Mouse (Mus musculus) neural tube, embryonic 13.5 days (tissue): ENCODE results near the gene Olfr702. TPM values are rescaled to one million over a fixed set of nuclear protein-coding genes. Genes with fewer than 3 reads are reported as not detected.

Experiments
- ATAC-seq: fragments of 200-750 bp; cut with Nextera tagmentation; 2 replicates; pipeline ENCODE4 v1.8.0; 2017; ENCODE audit warnings: low read depth, mild to moderate bottlenecking, moderate TSS enrichment, moderate library complexity
- H3K27ac ChIP-seq: fragments of 300-500 bp; sonication (generic); replicated peaks from 2 replicates; pipeline ENCODE4 v1.5.1; 2015; ENCODE audit warnings: moderate library complexity, mild to moderate bottlenecking, inconsistent platforms
- H3K27me3 ChIP-seq: fragments of 300-500 bp; sonication (generic); 2 replicates; pipeline ENCODE4 v1.6.1; 2015; ENCODE audit warnings: mild to moderate bottlenecking, inconsistent platforms
- H3K36me3 ChIP-seq: fragments of 300-500 bp; sonication (generic); 2 replicates; pipeline ENCODE4 v1.6.1; 2015; ENCODE audit warnings: mild to moderate bottlenecking, inconsistent platforms
- H3K4me1 ChIP-seq: fragments of 300-500 bp; sonication (generic); replicated peaks from 2 replicates; pipeline ENCODE4 v1.6.1; 2015; ENCODE audit warnings: inconsistent platforms
- H3K4me2 ChIP-seq: fragments of 300-500 bp; sonication (generic); 2 replicates; pipeline ENCODE4 v1.6.1; 2015; ENCODE audit warnings: inconsistent platforms, mild to moderate bottlenecking, moderate library complexity
- H3K4me3 ChIP-seq: fragments of 300-500 bp; sonication (generic); 2 replicates; pipeline ENCODE4 v1.5.1; 2015; ENCODE audit warnings: mild to moderate bottlenecking, inconsistent platforms
- H3K9ac ChIP-seq: fragments of 300-500 bp; sonication (generic); 2 replicates; pipeline ENCODE4 v1.6.1; 2015; ENCODE audit warnings: moderate library complexity, mild to moderate bottlenecking, inconsistent platforms
- H3K9me3 ChIP-seq: fragments of 300-500 bp; sonication (generic); 2 replicates; pipeline ENCODE4 v1.6.1; 2016; ENCODE audit warnings: inconsistent platforms
- WGBS: fragments of 180-500 bp; shearing (Covaris S2); methylation state at CpG from one replicate; pipeline ENCODE4 v1.1.7; 2015; 5-methylcytosine and 5-hydroxymethylcytosine counted together
- polyA plus RNA-seq: library from polyadenylated mRNA; unstranded; fragments of >200 nt; fragmentation: Nextera tagmentation; extraction: Ambion mirVana; gene quantifications from 2 replicates; pipeline ENCODE4 v1.2.1, GENCODE M21; 2015

The Olfr702 gene
- polyA plus RNA-seq = not detected in 2 replicates

DNA sequence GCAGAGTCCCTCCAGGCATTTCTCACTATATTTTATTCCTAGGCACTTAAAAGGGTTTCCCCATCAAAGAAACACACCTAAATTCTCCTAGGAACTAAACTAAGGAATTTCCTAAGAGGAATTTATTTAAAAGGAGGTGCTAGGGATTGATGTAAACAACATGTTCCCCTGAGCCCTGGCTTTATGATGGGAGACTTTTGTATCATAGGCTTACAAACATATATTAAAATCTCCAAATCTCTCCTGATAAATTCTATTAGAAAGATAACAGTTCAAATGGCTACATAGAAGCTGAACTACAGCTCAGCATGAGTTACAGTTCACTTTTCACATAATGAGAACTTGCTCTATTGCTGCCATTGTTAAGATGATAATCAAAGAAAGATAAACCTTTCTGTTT, at the start of gene Olfr702:
TSS of gene Olfr702 (minus strand) at position 101 of the 400 bp plus-strand sequence.
- H3K9me3 ChIP-seq = no peaks in the 10 kb centered on the region
- no peaks in the 10 kb centered on the region for H3K4me1 ChIP-seq
- no peak within 1 kb of the TSS for H3K4me3 ChIP-seq
- H3K27ac ChIP-seq = no peak within 1 kb of the TSS
- H3K9ac ChIP-seq = no peak within 1 kb of the TSS
- H3K36me3 ChIP-seq = no peaks in the 10 kb centered on the region
- H3K27me3 ChIP-seq = no peaks in the 10 kb centered on the region
- ATAC-seq = no peak
- H3K4me2 ChIP-seq = no peak within 1 kb of the TSS

- H3K27ac ChIP-seq = no peak within 1 kb of the TSS
- no peaks in the 10 kb centered on the region for H3K4me1 ChIP-seq
- H3K9ac ChIP-seq = no peak within 1 kb of the TSS
- H3K4me3 ChIP-seq = no peak within 1 kb of the TSS
- no peaks in the 10 kb centered on the region for H3K27me3 ChIP-seq
- no peak within 1 kb of the TSS for H3K4me2 ChIP-seq
- WGBS = 86% methylated on average over 3 of the region's 3 CpGs
- ATAC-seq = no peak
- H3K9me3 ChIP-seq = no peaks in the 10 kb centered on the region
- H3K36me3 ChIP-seq = no peaks in the 10 kb centered on the region
Observed at GRCm38 (mm10) chr7:106876791-106877190, 43.1 kb upstream of the Olfr702 start, which contains the start of gene Olfr705. Gene Olfr705, minus strand, starts transcription at chr7:106876891.

DNA sequence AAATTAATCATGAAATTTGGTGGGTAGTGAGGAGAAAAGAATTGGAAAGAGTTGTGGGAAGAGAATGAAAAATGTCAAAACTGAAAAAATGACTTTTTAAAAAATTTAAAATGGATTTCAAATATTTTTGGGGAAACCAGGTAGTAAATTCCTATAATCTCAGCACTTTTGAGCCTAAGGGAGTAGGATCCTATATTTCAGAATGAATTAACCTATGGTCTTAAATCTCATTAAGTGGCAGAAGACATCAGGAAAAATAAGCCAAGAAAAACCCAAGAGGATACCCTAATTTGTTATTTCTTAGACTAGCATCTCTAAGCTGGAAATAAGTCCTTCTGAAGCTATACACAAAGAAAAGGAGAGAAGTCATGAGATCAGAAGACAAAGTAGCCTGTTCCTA, 29.2 kb upstream of the Olfr702 start, which contains the start of gene Olfr704:
TSS of gene Olfr704 (plus strand) at position 301 of the 400 bp plus-strand sequence.
- Histone ChIP-seq H3K27me3 (no peaks in the 10 kb centered on the region), H3K9ac (no peak within 1 kb of the TSS), H3K4me1 (no peaks in the 10 kb centered on the region), H3K36me3 (no peaks in the 10 kb centered on the region), H3K27ac (no peak within 1 kb of the TSS), H3K9me3 (no peaks in the 10 kb centered on the region), H3K4me2 (no peak within 1 kb of the TSS), H3K4me3 (no peak within 1 kb of the TSS)
- ATAC-seq = no peak

GRCm38 (mm10) chr7:106843060-106843459, 9.4 kb upstream of the Olfr702 start, which contains the start of gene Olfr703:
Gene Olfr703, plus strand, starts transcription at chr7:106843360.
- no peaks in the 10 kb centered on the region for H3K9me3 ChIP-seq
- no peaks in the 10 kb centered on the region for H3K36me3 ChIP-seq
- no peaks in the 10 kb centered on the region for H3K27me3 ChIP-seq
- H3K4me1 ChIP-seq = no peaks in the 10 kb centered on the region
- WGBS = 67% methylated on average over 2 of the region's 2 CpGs
- H3K27ac ChIP-seq = no peak within 1 kb of the TSS
- no peak within 1 kb of the TSS for H3K4me2 ChIP-seq
- H3K4me3 ChIP-seq = no peak within 1 kb of the TSS
- ATAC-seq = no peak
- no peak within 1 kb of the TSS for H3K9ac ChIP-seq

GRCm38 (mm10) chr7:106818414-106818813, 15.3 kb downstream of the Olfr702 start:
- H3K27me3 ChIP-seq = no peaks in the 10 kb centered on the region
- H3K9ac ChIP-seq = no peak overlapping the region
- no peaks in the 10 kb centered on the region for H3K9me3 ChIP-seq
- no peaks in the 10 kb centered on the region for H3K4me1 ChIP-seq
- H3K27ac ChIP-seq = no peak overlapping the region
- no peak overlapping the region for H3K4me3 ChIP-seq
- no peaks in the 10 kb centered on the region for H3K36me3 ChIP-seq
- H3K4me2 ChIP-seq = no peak overlapping the region
- no peak for ATAC-seq

- Histone ChIP-seq H3K9ac (no peak overlapping the region), H3K9me3 (no peaks in the 10 kb centered on the region), H3K27ac (no peak overlapping the region), H3K27me3 (no peaks in the 10 kb centered on the region), H3K4me3 (no peak overlapping the region), H3K36me3 (no peaks in the 10 kb centered on the region), H3K4me2 (no peak overlapping the region), H3K4me1 (no peaks in the 10 kb centered on the region)
- no peak for ATAC-seq
- WGBS = 70% methylated on average over 2 of the region's 2 CpGs
Observed at GRCm38 (mm10) chr7:106815775-106816174, 17.9 kb downstream of the Olfr702 start.

DNA sequence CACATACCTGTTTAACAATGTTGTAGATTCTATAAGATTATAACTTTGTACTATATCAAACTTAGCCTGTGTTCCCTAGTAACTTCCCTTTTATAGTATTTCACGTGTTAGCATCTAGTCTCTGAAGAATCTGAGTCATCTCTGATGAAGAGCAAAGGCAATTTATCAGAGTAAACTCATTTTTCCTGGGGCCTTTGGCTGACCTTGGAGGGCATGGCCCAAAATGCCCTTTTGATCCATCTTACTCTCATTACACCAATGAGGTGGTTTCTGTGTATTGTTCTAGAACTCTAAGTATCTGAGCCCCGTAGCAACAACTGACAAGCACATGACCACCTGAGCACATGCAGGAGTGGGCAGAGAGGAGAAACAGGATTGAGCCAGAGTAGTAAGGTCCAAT, 19.9 kb downstream of the Olfr702 start, which contains the start of gene Olfr701:
TSS of gene Olfr701 (plus strand) at position 301 of the 400 bp plus-strand sequence.
- no peak for ATAC-seq
- Histone ChIP-seq H3K9me3 (no peaks in the 10 kb centered on the region), H3K4me3 (no peak within 1 kb of the TSS), H3K27ac (no peak within 1 kb of the TSS), H3K9ac (no peak within 1 kb of the TSS), H3K4me2 (no peak within 1 kb of the TSS), H3K36me3 (no peaks in the 10 kb centered on the region), H3K27me3 (no peaks in the 10 kb centered on the region), H3K4me1 (no peaks in the 10 kb centered on the region)
- 87% methylated on average over 2 of the region's 2 CpGs for WGBS

GRCm38 (mm10) chr7:106808734-106809133, 25.0 kb downstream of the Olfr702 start, which contains the start of gene Olfr700:
Gene Olfr700, minus strand, starts transcription at chr7:106808834.
- Histone ChIP-seq H3K4me2 (no peak within 1 kb of the TSS), H3K4me3 (no peak within 1 kb of the TSS), H3K36me3 (no peaks in the 10 kb centered on the region), H3K27ac (no peak within 1 kb of the TSS), H3K27me3 (no peaks in the 10 kb centered on the region), H3K4me1 (no peaks in the 10 kb centered on the region), H3K9me3 (no peaks in the 10 kb centered on the region), H3K9ac (no peak within 1 kb of the TSS)
- ATAC-seq = no peak
- 90% methylated on average over 1 of the region's 1 CpGs for WGBS

GRCm38 (mm10) chr7:106793098-106793497, 40.6 kb downstream of the Olfr702 start, which contains the start of gene Olfr699:
Gene Olfr699, minus strand, starts transcription at chr7:106793198.
- Histone ChIP-seq H3K4me1 (no peaks in the 10 kb centered on the region), H3K36me3 (no peaks in the 10 kb centered on the region), H3K9ac (no peak within 1 kb of the TSS), H3K9me3 (no peaks in the 10 kb centered on the region), H3K4me3 (no peak within 1 kb of the TSS), H3K4me2 (no peak within 1 kb of the TSS), H3K27ac (no peak within 1 kb of the TSS), H3K27me3 (no peaks in the 10 kb centered on the region)
- 95% methylated on average over 1 of the region's 1 CpGs for WGBS
- ATAC-seq = no peak

- Histone ChIP-seq H3K36me3 (no peaks in the 10 kb centered on the region), H3K4me2 (no peak overlapping the region), H3K27me3 (no peaks in the 10 kb centered on the region), H3K9me3 (no peaks in the 10 kb centered on the region), H3K4me1 (no peaks in the 10 kb centered on the region), H3K27ac (no peak overlapping the region), H3K9ac (no peak overlapping the region), H3K4me3 (no peak overlapping the region)
- ATAC-seq = no peak
Observed at GRCm38 (mm10) chr7:106788330-106788729, 45.4 kb downstream of the Olfr702 start.

Other genes with a start within 250 kb of the Olfr702 start
- not detected in 2 replicates for gene Olfr693, start 153.3 kb downstream of the Olfr702 start, polyA plus RNA-seq
- not detected in 2 replicates for gene Olfr694, start 142.1 kb downstream of the Olfr702 start, polyA plus RNA-seq
- gene Olfr695, start 117.5 kb downstream of the Olfr702 start, polyA plus RNA-seq = not detected in 2 replicates
- gene Olfr697, start 91.5 kb downstream of the Olfr702 start, polyA plus RNA-seq = not detected in 2 replicates
- not detected in 2 replicates for gene Olfr698, start 78.5 kb downstream of the Olfr702 start, polyA plus RNA-seq
- gene Olfr699, start 40.7 kb downstream of the Olfr702 start, polyA plus RNA-seq = not detected in 2 replicates
- not detected in 2 replicates for gene Olfr700, start 25.1 kb downstream of the Olfr702 start, polyA plus RNA-seq
- not detected in 2 replicates for gene Olfr701, start 19.8 kb downstream of the Olfr702 start, polyA plus RNA-seq
- gene Olfr703, start 9.5 kb upstream of the Olfr702 start, polyA plus RNA-seq = not detected in 2 replicates
- gene Olfr704, start 29.3 kb upstream of the Olfr702 start, polyA plus RNA-seq = not detected in 2 replicates
- gene Olfr705, start 43.0 kb upstream of the Olfr702 start, polyA plus RNA-seq = not detected in 2 replicates
- not detected in 2 replicates for gene Olfr706, start 54.3 kb upstream of the Olfr702 start, polyA plus RNA-seq
- gene Olfr707, start 67.3 kb upstream of the Olfr702 start, polyA plus RNA-seq = not detected in 2 replicates
- not detected in 2 replicates for gene Olfr1532-ps1, start 74.1 kb upstream of the Olfr702 start, polyA plus RNA-seq
- not detected in 2 replicates for gene Olfr709-ps1, start 98.3 kb upstream of the Olfr702 start, polyA plus RNA-seq
- not detected in 2 replicates for gene Olfr710, start 114.4 kb upstream of the Olfr702 start, polyA plus RNA-seq
- not detected in 2 replicates for gene Olfr6, start 130.0 kb upstream of the Olfr702 start, polyA plus RNA-seq
- not detected in 2 replicates for gene Olfr711, start 141.6 kb upstream of the Olfr702 start, polyA plus RNA-seq
- gene Olfr2, start 172.2 kb upstream of the Olfr702 start, polyA plus RNA-seq = not detected in 2 replicates
- gene Olfr713, start 197.3 kb upstream of the Olfr702 start, polyA plus RNA-seq = not detected in 2 replicates
- gene Olfr714, start 237.1 kb upstream of the Olfr702 start, polyA plus RNA-seq = not detected in 2 replicates